8 mouse cellular contexts compared by ENCODE assay signal in genomic region chr3:130714775-130715568, GRCm38 (mm10). TPM values are rescaled to one million over a fixed set of nuclear protein-coding genes. Genes with fewer than 3 reads are reported as not detected.
DNase-seq lines count a peak whose midpoint lies in the region; ATAC-seq and TF ChIP-seq lines count a peak whose summit lies in the region.

No protein-coding gene starts in this region.

- H3K27ac ChIP-seq in embryonic facial prominence, embryonic 10.5 days (replicated peaks) = no peak overlapping the region
- H3K27ac ChIP-seq in heart, embryonic 13.5 days (replicated peaks) = peak overlapping the region; percentile 36; the same call in 1 of the 2 replicates
- H3K27ac ChIP-seq in kidney, embryonic 16.5 days (ENCODE audit: low read length) = no peak overlapping the region
- no peak overlapping the region for H3K27ac ChIP-seq in liver, embryonic 11.5 days (ENCODE audit: low read depth, low read length)
- H3K27ac ChIP-seq in stomach, embryonic 15.5 days = no peak overlapping the region

- H3K9me3 ChIP-seq in embryonic facial prominence, embryonic 10.5 days = no peaks in the 10 kb centered on the region
- no peaks in the 10 kb centered on the region for H3K9me3 ChIP-seq in heart, embryonic 13.5 days
- no peaks in the 10 kb centered on the region for H3K9me3 ChIP-seq in kidney, embryonic 16.5 days (ENCODE audit: low read length)
- H3K9me3 ChIP-seq in liver, embryonic 11.5 days (ENCODE audit: control insufficient read depth, low read length) = no peaks in the 10 kb centered on the region
- H3K9me3 ChIP-seq in stomach, embryonic 15.5 days = no peaks in the 10 kb centered on the region

- 21% methylated on average over 22 of the region's 22 CpGs for WGBS in embryonic facial prominence, embryonic 10.5 days
- 14% methylated on average over 22 of the region's 22 CpGs for WGBS in heart, embryonic 13.5 days
- WGBS in kidney, embryonic 16.5 days = 14% methylated on average over 22 of the region's 22 CpGs
- WGBS in liver, embryonic 11.5 days = 15% methylated on average over 22 of the region's 22 CpGs
- WGBS in stomach, embryonic 15.5 days = 14% methylated on average over 22 of the region's 22 CpGs

- H3K36me3 ChIP-seq in embryonic facial prominence, embryonic 10.5 days (replicated peaks) = no peaks in the 10 kb centered on the region
- H3K36me3 ChIP-seq in heart, embryonic 13.5 days = no peaks in the 10 kb centered on the region
- H3K36me3 ChIP-seq in kidney, embryonic 16.5 days (ENCODE audit: insufficient read depth, low read length) = no peaks in the 10 kb centered on the region
- H3K36me3 ChIP-seq in liver, embryonic 11.5 days (ENCODE audit: control insufficient read depth, insufficient read depth, low read length) = no peaks in the 10 kb centered on the region
- no peaks in the 10 kb centered on the region for H3K36me3 ChIP-seq in myocyte (ENCODE audit: control insufficient read depth, insufficient read depth)
- no peaks in the 10 kb centered on the region for H3K36me3 ChIP-seq in stomach, embryonic 15.5 days

- peak overlapping the region; percentile 77 for H3K9ac ChIP-seq in heart, embryonic 13.5 days
- H3K9ac ChIP-seq in kidney, embryonic 16.5 days (replicated peaks; ENCODE audit: low read length) = peak overlapping the region; percentile 49
- peak overlapping the region; percentile 56 for H3K9ac ChIP-seq in liver, embryonic 11.5 days (ENCODE audit: low read depth, low read length)
- no peak overlapping the region for H3K9ac ChIP-seq in stomach, embryonic 15.5 days

- H3K79me2 ChIP-seq in myocyte (ENCODE audit: control insufficient read depth, insufficient read depth) = no peaks in the 10 kb centered on the region

- no peak for ATAC-seq in heart, embryonic 13.5 days (ENCODE audit: extremely low read depth, insufficient number of reproducible peaks, low FRiP score, low TSS enrichment)
- peak; percentile 52; the same call in 1 of the 2 replicates for ATAC-seq in kidney, embryonic 16.5 days (ENCODE audit: low FRiP score, low TSS enrichment)
- peak; percentile 68 for ATAC-seq in liver, embryonic 11.5 days (replicated peaks; ENCODE audit: low FRiP score)
- ATAC-seq in stomach, embryonic 15.5 days (ENCODE audit: insufficient read depth, low FRiP score, low read depth) = 0 out of 2 replicates have a peak, but pooled peaks have one; percentile 32

- peak overlapping the region; percentile 53 for H3K4me3 ChIP-seq in embryonic facial prominence, embryonic 10.5 days
- peak overlapping the region; percentile 54 for H3K4me3 ChIP-seq in heart, embryonic 13.5 days
- peak overlapping the region; percentile 51 for H3K4me3 ChIP-seq in kidney, embryonic 16.5 days (ENCODE audit: low read length)
- H3K4me3 ChIP-seq in liver, embryonic 11.5 days (ENCODE audit: low read depth, low read length) = peak overlapping the region; percentile 50
- H3K4me3 ChIP-seq in myocyte = peak overlapping the region; percentile 12
- H3K4me3 ChIP-seq in stomach, embryonic 15.5 days (replicated peaks) = peak overlapping the region; percentile 40

- no peaks in the 10 kb centered on the region for H3K27me3 ChIP-seq in embryonic facial prominence, embryonic 10.5 days (replicated peaks; ENCODE audit: low read depth, poor library complexity, severe bottlenecking)
- H3K27me3 ChIP-seq in heart, embryonic 13.5 days (replicated peaks) = no peaks in the 10 kb centered on the region
- no peaks in the 10 kb centered on the region for H3K27me3 ChIP-seq in kidney, embryonic 16.5 days (ENCODE audit: insufficient read depth, low read length)
- no peaks in the 10 kb centered on the region for H3K27me3 ChIP-seq in liver, embryonic 11.5 days (replicated peaks; ENCODE audit: control insufficient read depth, insufficient read depth, low read length)
- no peaks in the 10 kb centered on the region for H3K27me3 ChIP-seq in myocyte (ENCODE audit: control insufficient read depth, insufficient read depth, insufficient read length)
- H3K27me3 ChIP-seq in stomach, embryonic 15.5 days (replicated peaks) = no peaks in the 10 kb centered on the region

- no peak overlapping the region for H3ac ChIP-seq in myocyte (ENCODE audit: control insufficient read depth, insufficient read length)

- TF ChIP-seq POLR2A in myocyte (IDR thresholded peaks at IDR 0.05; ENCODE audit: insufficient read length, low read depth) = no peak

- peak; percentile 77 for DNase-seq in CD4-positive helper T cell, adult 2 months (ENCODE audit: low read depth, low spot score)
- DNase-seq in adrenal gland, postnatal 10 days = peak; percentile 81
- peak; percentile 63 for DNase-seq in embryonic facial prominence, embryonic 10.5 days (ENCODE audit: low spot score)
- no peak for DNase-seq in liver, embryonic 11.5 days (ENCODE audit: low spot score)

- H3K4me2 ChIP-seq in heart, embryonic 13.5 days = peak overlapping the region; percentile 71
- peak overlapping the region; percentile 64 for H3K4me2 ChIP-seq in kidney, embryonic 16.5 days (replicated peaks; ENCODE audit: low read depth, low read length)
- peak overlapping the region; percentile 78 for H3K4me2 ChIP-seq in liver, embryonic 11.5 days
- H3K4me2 ChIP-seq in myocyte (ENCODE audit: low read depth) = peak overlapping the region; percentile 91
- H3K4me2 ChIP-seq in stomach, embryonic 15.5 days = peak overlapping the region; percentile 58

- H3K4me1 ChIP-seq in embryonic facial prominence, embryonic 10.5 days = peaks cover 2% of the 10 kb centered on the region
- H3K4me1 ChIP-seq in heart, embryonic 13.5 days = peaks cover 3% of the 10 kb centered on the region
- H3K4me1 ChIP-seq in kidney, embryonic 16.5 days (ENCODE audit: insufficient read depth, low read length) = peaks cover under 1% of the 10 kb centered on the region; the same call in 1 of the 2 replicates
- H3K4me1 ChIP-seq in liver, embryonic 11.5 days (replicated peaks; ENCODE audit: control insufficient read depth, insufficient read depth, low read length) = no peaks in the 10 kb centered on the region
- H3K4me1 ChIP-seq in stomach, embryonic 15.5 days = no peaks in the 10 kb centered on the region; the same call in 1 of the 2 replicates

TF ChIP-seq in myocyte, 11 proteins besides CTCF, POLR2A, EP300 and RAD21:
- TF ChIP-seq MAX (IDR thresholded peaks at IDR 0.05; ENCODE audit: low read depth) = no peak
- no peak for TF ChIP-seq USF1 (IDR thresholded peaks at IDR 0.05; ENCODE audit: low read depth)
- no peak for TF ChIP-seq POLR2AphosphoS2 (IDR thresholded peaks at IDR 0.05; ENCODE audit: insufficient read length, low read depth)
- no peak for TF ChIP-seq REST (IDR thresholded peaks at IDR 0.05; ENCODE audit: insufficient read depth, insufficient read length)
- TF ChIP-seq MYOG (IDR thresholded peaks at IDR 0.05; ENCODE audit: control insufficient read depth in 1 of 3, insufficient read depth in 1 of 3, insufficient read length in 2 of 3, low read depth in 2 of 3) = no peak
- no peak for TF ChIP-seq SRF (IDR thresholded peaks at IDR 0.05; ENCODE audit: control insufficient read depth, insufficient read length, low read depth)
- TF ChIP-seq TCF12 (IDR thresholded peaks at IDR 0.05; ENCODE audit: insufficient read depth, poor library complexity, severe bottlenecking) = no peak
- no peak for TF ChIP-seq TCF3 (IDR thresholded peaks at IDR 0.05; ENCODE audit: insufficient read length, low read depth)
- TF ChIP-seq E2F4 (IDR thresholded peaks at IDR 0.05; ENCODE audit: insufficient read depth) = no peak
- TF ChIP-seq CEBPB (IDR thresholded peaks at IDR 0.05; ENCODE audit: insufficient read depth, poor library complexity, severe bottlenecking) = no peak
- no peak for TF ChIP-seq MYOD1 (IDR thresholded peaks at IDR 0.05; ENCODE audit: control insufficient read depth in 1 of 3, insufficient read length in 2 of 3, low read depth in 2 of 3)

RNA-seq across cellular contexts. Expression of gene Ostc, which starts 5.7 kb away (rescaled TPM):
- total RNA-seq in adrenal gland, postnatal 10 days (2021) = 100 to 1,000 TPM in 1 of 2 experiments, 10 to 100 TPM in 1; 88.9 to 114 TPM
- 314 TPM in 2 replicates for polyA plus RNA-seq in embryonic facial prominence, embryonic 10.5 days (2016; fragmentation: Nextera tagmentation; extraction: Ambion mirVana)
- polyA plus RNA-seq in heart, embryonic 13.5 days (2015; fragmentation: Nextera tagmentation; extraction: Ambion mirVana) = 242 and 272 TPM in 2 replicates
- 356 and 387 TPM in 2 replicates for polyA plus RNA-seq in kidney, embryonic 16.5 days (2015; fragmentation: Nextera tagmentation; extraction: Ambion mirVana)
- polyA plus RNA-seq in liver, embryonic 11.5 days (2014; fragmentation: Nextera tagmentation; extraction: Ambion mirVana) = 314 and 321 TPM in 2 replicates
- polyA plus RNA-seq in myocyte (2012; fragmentation: generic; extraction: Trizol) = 150 TPM
- polyA plus RNA-seq in stomach, embryonic 15.5 days (2015; fragmentation: Nextera tagmentation; extraction: Ambion mirVana) = 423 and 433 TPM in 2 replicates

RNA-seq across cellular contexts. Expression of gene Rpl34, which starts 15.2 kb away (rescaled TPM):
- 100 to 1,000 TPM; 787 to 809 TPM for total RNA-seq in adrenal gland, postnatal 10 days (2021)
- polyA plus RNA-seq in embryonic facial prominence, embryonic 10.5 days (2016; fragmentation: Nextera tagmentation; extraction: Ambion mirVana) = 961 and 964 TPM in 2 replicates
- 585 and 628 TPM in 2 replicates for polyA plus RNA-seq in heart, embryonic 13.5 days (2015; fragmentation: Nextera tagmentation; extraction: Ambion mirVana)
- polyA plus RNA-seq in kidney, embryonic 16.5 days (2015; fragmentation: Nextera tagmentation; extraction: Ambion mirVana) = 806 and 861 TPM in 2 replicates
- polyA plus RNA-seq in liver, embryonic 11.5 days (2014; fragmentation: Nextera tagmentation; extraction: Ambion mirVana) = 1,055 and 1,138 TPM in 2 replicates
- polyA plus RNA-seq in myocyte (2012; fragmentation: generic; extraction: Trizol) = 1,847 TPM
- 843 and 874 TPM in 2 replicates for polyA plus RNA-seq in stomach, embryonic 15.5 days (2015; fragmentation: Nextera tagmentation; extraction: Ambion mirVana)
